Mouse (Mus musculus) testis, adult 2 months (tissue): Measurements from ENCODE around the gene Serpina3m. TPM values are rescaled to one million over a fixed set of nuclear protein-coding genes. Genes with fewer than 3 reads are reported as not detected.
"Not testable (repeated sequence)": the region's sequence is repeated elsewhere in the genome, so short reads cannot be mapped to it uniquely, and the experiment has no call there.

Experiments used
- H3K27ac ChIP-seq: fragments of 200-500 bp; 2 replicates; pipeline ENCODE4 v1.5.1; 2012; ENCODE audit warnings: low read depth, low read length; ENCODE audit not compliant: control insufficient read depth, insufficient read depth
- H3K27me3 ChIP-seq: fragments of 200-500 bp; 2 replicates; pipeline ENCODE4 v1.6.1; 2012; ENCODE audit warnings: mild to moderate bottlenecking, low read length, moderate library complexity; ENCODE audit not compliant: control insufficient read depth, insufficient read depth
- H3K36me3 ChIP-seq: fragments of 200-500 bp; 2 replicates; pipeline ENCODE4 v1.6.1; 2012; ENCODE audit warnings: mild to moderate bottlenecking, low read length; ENCODE audit not compliant: control insufficient read depth, insufficient read depth
- H3K4me1 ChIP-seq: fragments of 200-500 bp; 2 replicates; pipeline ENCODE4 v1.6.1; 2012; ENCODE audit warnings: low read length; ENCODE audit not compliant: control insufficient read depth, insufficient read depth
- H3K4me3 ChIP-seq: fragments of 200-500 bp; 2 replicates; pipeline ENCODE4 v1.5.1; 2012; ENCODE audit warnings: low read depth, mild to moderate bottlenecking, low read length, moderate library complexity, mixed read lengths; ENCODE audit not compliant: control insufficient read depth
- CTCF ChIP-seq: fragments of 200-500 bp; IDR thresholded peaks from 2 replicates; pipeline ENCODE4 v1.5.1; 2012; ENCODE audit warnings: low read depth, mild to moderate bottlenecking, inconsistent platforms, low read length, moderate library complexity; ENCODE audit not compliant: control insufficient read depth, insufficient read depth, insufficient replicate concordance
- POLR2A ChIP-seq: fragments of 200-500 bp; IDR thresholded peaks from 2 replicates; pipeline ENCODE4 v1.6.1; 2012; ENCODE audit warnings: low read depth, mild to moderate bottlenecking, inconsistent platforms, low read length, moderate library complexity; ENCODE audit not compliant: control insufficient read depth
- polyA plus RNA-seq: library from polyadenylated mRNA; depleted of rRNA; stranded (reverse); fragments of >200 nt; gene quantifications from 2 replicates; pipeline ENCODE4 v1.2.3, GENCODE M21; 2012; rRNA removed

Serpina3m gene
- polyA plus RNA-seq: not detected in 2 replicates

DNA sequence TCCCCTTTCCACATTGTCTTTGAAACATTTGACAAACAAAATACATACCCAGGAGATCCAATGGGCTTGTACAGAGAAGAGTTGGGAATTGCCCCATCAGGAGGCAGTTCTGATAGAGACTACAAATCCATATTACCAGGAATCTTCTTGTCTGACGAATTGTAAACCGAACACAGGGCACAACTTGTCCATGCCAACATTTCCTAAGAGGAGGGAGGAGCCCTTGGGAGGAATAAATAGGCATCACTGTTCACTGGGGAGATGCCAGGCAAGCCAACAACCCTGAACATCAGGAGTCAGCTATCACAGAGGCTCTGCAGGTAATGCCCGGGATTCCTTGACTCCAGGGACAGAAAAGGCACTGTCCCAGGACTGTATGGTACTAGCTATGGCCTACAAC lies at the start of gene Serpina3m, which contains the start of gene Serpina3k:
Serpina3m (plus strand) TSS at position 261 of the 400 bp plus-strand sequence.
Serpina3k (plus strand) TSS at position 261 of the 400 bp plus-strand sequence.
- H3K27ac ChIP-seq, H3K27me3 ChIP-seq, H3K4me3 ChIP-seq, H3K36me3 ChIP-seq, H3K4me1 ChIP-seq: not testable (repeated sequence)

DNA sequence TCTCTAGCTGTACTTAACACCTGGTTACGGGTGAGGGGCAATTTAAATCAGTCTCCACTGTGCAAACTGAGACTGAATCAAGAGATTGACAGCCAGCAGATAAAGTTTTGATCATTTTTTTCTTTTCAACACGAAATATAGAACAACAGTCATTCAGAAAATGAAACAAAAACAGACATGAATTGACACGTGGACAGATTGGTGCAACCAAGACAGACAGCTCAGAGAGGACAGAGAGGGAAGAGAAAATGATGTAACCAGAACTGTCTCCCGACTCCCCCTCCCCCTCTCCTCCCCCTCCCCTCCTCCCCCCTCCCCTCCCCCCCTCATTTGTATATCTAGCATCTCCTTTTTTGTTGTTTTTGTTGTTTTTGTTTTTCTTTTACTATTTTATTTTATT lies 48.4 kb upstream of the Serpina3m start:
- Histone ChIP-seq H3K27ac (no peak overlapping the region), H3K27me3 (no peaks in the 10 kb centered on the region), H3K4me3 (no peak overlapping the region), H3K4me1 (no peaks in the 10 kb centered on the region), H3K36me3 (no peaks in the 10 kb centered on the region)
- TF ChIP-seq CTCF: no peak
- no peak for TF ChIP-seq POLR2A

DNA sequence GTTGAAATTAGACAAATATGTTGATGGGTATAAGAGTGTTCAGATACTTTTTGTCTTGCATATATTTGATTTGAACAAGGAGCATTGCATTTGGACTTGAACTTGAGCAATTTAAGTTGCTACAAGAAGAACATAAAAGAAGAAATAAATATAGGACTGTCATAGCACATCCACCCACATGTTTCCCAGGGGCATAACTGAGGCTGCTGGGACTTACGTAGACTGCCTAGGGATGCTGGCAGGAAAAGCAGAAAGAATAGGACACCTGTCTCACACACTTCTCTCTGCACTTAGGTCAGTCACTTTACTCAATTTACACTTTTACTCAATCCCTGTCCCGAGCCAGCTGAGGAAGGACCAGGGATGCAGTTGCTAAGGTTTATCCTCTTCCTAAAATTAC lies 44.3 kb upstream of the Serpina3m start:
- Histone ChIP-seq H3K4me1 (no peaks in the 10 kb centered on the region), H3K27ac (no peak overlapping the region), H3K4me3 (no peak overlapping the region), H3K36me3 (no peaks in the 10 kb centered on the region), H3K27me3 (no peaks in the 10 kb centered on the region)
- TF ChIP-seq POLR2A: no peak

DNA sequence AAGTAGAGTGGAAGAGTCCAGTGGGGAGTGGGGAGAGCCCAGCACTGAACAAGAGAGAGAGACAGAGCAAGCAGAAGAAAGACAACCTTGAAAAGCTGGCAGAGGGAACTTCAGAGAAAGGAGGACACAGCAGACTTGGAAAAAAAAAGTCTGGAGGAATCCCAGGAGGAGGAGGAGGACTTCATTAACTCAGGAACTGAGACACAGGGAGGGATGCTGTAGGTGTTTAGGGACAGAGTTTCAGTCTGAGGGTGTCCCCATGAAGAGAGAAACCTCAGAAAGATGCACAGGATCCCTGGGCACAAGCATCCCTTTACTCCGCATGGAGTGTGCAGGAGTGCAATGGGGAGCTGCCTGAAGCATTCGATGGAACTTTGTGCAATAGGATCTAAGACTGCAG lies 40.2 kb upstream of the Serpina3m start:
- Histone ChIP-seq H3K4me1 (no peaks in the 10 kb centered on the region), H3K27ac (no peak overlapping the region), H3K36me3 (no peaks in the 10 kb centered on the region), H3K27me3 (no peaks in the 10 kb centered on the region), H3K4me3 (no peak overlapping the region)
- no peak for TF ChIP-seq POLR2A
- no peak for TF ChIP-seq CTCF

DNA sequence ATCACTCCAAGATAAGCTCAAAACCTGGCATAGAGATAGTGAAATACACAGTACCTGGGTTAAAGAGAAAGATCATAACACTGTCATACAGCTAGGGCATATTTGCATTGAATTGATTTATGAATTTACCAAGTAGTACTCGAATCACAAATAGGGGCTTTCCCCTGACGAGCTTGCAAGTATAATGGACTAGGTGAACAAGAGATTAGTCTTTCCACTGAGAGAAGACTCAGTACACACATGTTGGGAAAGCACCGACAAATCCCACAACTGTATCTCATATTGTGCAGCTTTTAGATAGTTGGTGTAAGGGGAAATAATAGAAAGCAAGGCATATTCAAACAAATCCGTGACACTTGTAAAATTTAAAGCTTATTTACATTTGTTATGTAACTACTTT lies 32.3 kb upstream of the Serpina3m start:
- Histone ChIP-seq H3K36me3 (no peaks in the 10 kb centered on the region), H3K4me1 (no peaks in the 10 kb centered on the region), H3K4me3 (no peak overlapping the region), H3K27me3 (no peaks in the 10 kb centered on the region), H3K27ac (no peak overlapping the region)
- no peak for TF ChIP-seq CTCF
- TF ChIP-seq POLR2A: no peak

DNA sequence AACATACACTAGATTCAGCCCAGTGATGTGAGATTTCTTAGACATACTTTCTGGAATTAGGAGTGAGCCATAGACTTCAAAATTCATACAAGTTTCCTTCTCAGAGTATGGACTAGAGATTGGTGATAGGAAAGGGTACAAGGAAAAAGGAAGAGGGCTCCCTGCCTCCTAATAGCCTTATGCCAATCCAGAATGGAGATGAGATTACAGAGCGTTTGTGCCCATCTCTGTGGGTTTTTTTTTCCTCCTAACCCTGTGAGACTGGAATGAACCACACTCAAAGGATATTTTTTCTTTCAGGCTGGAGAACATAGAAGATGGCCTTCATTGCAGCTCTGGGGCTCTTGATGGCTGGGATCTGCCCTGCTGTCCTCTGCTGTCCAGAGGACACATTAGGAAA lies 24.0 kb upstream of the Serpina3m start, which contains the start of gene Serpina3j:
Serpina3j (plus strand) TSS at position 301 of the 400 bp plus-strand sequence.
- TF ChIP-seq POLR2A: no peak
- no peak for TF ChIP-seq CTCF
- Histone ChIP-seq H3K36me3 (no peaks in the 10 kb centered on the region), H3K27me3 (no peaks in the 10 kb centered on the region), H3K4me3 (no peak within 1 kb of the TSS), H3K27ac (no peak within 1 kb of the TSS), H3K4me1 (no peaks in the 10 kb centered on the region)

DNA sequence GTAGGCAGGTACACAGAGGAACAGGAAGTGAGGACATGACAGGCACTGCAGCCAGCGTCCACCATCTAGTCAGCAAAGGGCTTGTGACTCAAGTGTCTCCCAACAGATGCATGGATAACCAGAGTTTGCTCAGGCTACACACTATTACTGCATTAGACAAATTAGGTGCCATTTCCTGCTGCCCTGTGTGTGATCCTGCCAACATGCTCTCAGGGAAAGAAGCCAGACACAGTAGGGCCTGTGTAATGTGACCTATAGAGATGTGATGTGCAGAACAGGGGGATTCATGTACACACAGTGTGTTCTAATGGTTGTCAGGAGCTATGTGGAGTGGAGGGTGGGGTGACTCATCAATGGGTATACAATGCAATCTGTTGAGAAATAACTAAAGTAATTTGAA lies 15.8 kb upstream of the Serpina3m start:
- TF ChIP-seq CTCF (no peak), POLR2A (no peak)
- H3K36me3 ChIP-seq: no peaks in the 10 kb centered on the region
- H3K4me3 ChIP-seq: no peak overlapping the region
- H3K27me3 ChIP-seq: no peaks in the 10 kb centered on the region
- H3K27ac ChIP-seq: no peak overlapping the region
- H3K4me1 ChIP-seq: no peaks in the 10 kb centered on the region

DNA sequence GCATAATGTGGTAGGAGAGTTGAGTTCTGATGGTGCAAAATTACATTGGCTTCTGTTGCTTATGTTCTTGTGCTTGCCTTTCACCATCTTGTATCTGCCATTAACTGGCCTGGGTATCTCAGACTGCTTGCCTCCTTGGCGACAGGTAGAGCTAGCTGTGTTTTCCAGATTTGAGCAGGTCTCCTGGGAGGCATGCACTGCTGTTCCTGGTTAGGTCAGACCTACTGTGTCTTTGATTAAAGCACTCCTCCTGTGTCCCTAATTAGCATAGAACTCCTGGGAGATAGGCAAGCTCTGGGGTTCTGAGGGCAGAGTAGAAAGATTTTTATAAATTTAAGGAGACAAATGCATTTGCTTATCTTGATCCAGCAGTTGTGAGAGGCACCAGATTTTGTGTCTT lies 6.6 kb upstream of the Serpina3m start:
- Histone ChIP-seq H3K27me3 (no peaks in the 10 kb centered on the region), H3K4me1 (no peaks in the 10 kb centered on the region), H3K36me3 (no peaks in the 10 kb centered on the region), H3K27ac (no peak overlapping the region), H3K4me3 (no peak overlapping the region)
- TF ChIP-seq CTCF: no peak

DNA sequence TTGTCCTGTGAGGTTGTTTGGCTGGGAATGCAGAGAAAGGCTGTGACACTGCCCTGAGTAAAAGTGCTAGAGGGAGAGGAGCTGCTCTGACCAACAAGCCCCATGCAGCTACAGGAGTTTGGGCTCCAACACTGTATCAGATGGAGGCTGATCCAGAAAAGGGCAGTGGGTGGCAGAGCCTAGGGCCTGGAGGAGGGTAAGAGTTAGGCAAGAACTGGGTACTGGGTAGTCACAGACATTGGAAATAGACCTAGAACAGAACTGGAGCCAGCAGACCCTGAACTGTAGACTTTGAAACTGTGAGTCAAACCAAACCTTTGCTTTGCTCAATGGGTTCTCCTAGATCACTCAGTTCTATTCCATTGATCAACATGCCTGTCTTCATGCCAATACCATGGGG lies 1.4 kb upstream of the Serpina3m start:
- not testable (repeated sequence) for H3K27ac ChIP-seq

More for the DNA sequence above, 1.4 kb upstream of the Serpina3m start:
- H3K4me1 ChIP-seq, H3K27me3 ChIP-seq, H3K4me3 ChIP-seq, H3K36me3 ChIP-seq: not testable (repeated sequence)
